Mouse (Mus musculus) neural tube, embryonic 15.5 days (tissue): ENCODE data around the gene Cep89. TPM values are rescaled to one million over a fixed set of nuclear protein-coding genes. Genes with fewer than 3 reads are reported as not detected.
A peak's percentile ranks its signal among the peaks of the same experiment; 100 is the strongest.

Experiments
- ATAC-seq: fragments of 200-750 bp; cut with Nextera tagmentation; 2 replicates; pipeline ENCODE4 v1.8.0; 2017; ENCODE audit warnings: mild to moderate bottlenecking, moderate TSS enrichment, moderate library complexity; ENCODE audit not compliant: low FRiP score
- H3K27ac ChIP-seq: fragments of 300-500 bp; sonication (generic); replicated peaks from 2 replicates; pipeline ENCODE4 v1.5.1; 2015; ENCODE audit warnings: mild to moderate bottlenecking, inconsistent platforms
- H3K27me3 ChIP-seq: fragments of 300-500 bp; sonication (generic); replicated peaks from 2 replicates; pipeline ENCODE4 v1.6.1; 2015; ENCODE audit warnings: inconsistent platforms
- H3K36me3 ChIP-seq: fragments of 300-500 bp; sonication (generic); 2 replicates; pipeline ENCODE4 v1.6.1; 2015; ENCODE audit warnings: inconsistent platforms
- H3K4me1 ChIP-seq: fragments of 300-500 bp; sonication (generic); 2 replicates; pipeline ENCODE4 v1.6.1; 2015; ENCODE audit warnings: inconsistent platforms
- H3K4me2 ChIP-seq: fragments of 300-500 bp; sonication (generic); 2 replicates; pipeline ENCODE4 v1.6.1; 2015; ENCODE audit warnings: inconsistent platforms, mild to moderate bottlenecking, moderate library complexity
- H3K4me3 ChIP-seq: fragments of 300-500 bp; sonication (generic); replicated peaks from 2 replicates; pipeline ENCODE4 v1.5.1; 2015; ENCODE audit warnings: mild to moderate bottlenecking, inconsistent platforms
- H3K9ac ChIP-seq: fragments of 300-500 bp; sonication (generic); replicated peaks from 2 replicates; pipeline ENCODE4 v1.6.1; 2015; ENCODE audit warnings: mild to moderate bottlenecking, inconsistent platforms
- H3K9me3 ChIP-seq: fragments of 300-500 bp; sonication (generic); replicated peaks from 2 replicates; pipeline ENCODE4 v1.6.1; 2016; ENCODE audit warnings: inconsistent platforms
- WGBS: fragments of 180-500 bp; shearing (Covaris S2); methylation state at CpG from one replicate; pipeline ENCODE4 v1.1.7; 2015; ENCODE audit warnings: mixed read lengths; 5-methylcytosine and 5-hydroxymethylcytosine counted together
- polyA plus RNA-seq: library from polyadenylated mRNA; unstranded; fragments of >200 nt; fragmentation: Nextera tagmentation; extraction: Ambion mirVana; gene quantifications from 2 replicates; pipeline ENCODE4 v1.2.1, GENCODE M21; 2015

Gene Cep89
- polyA plus RNA-seq = 28.4 and 35.1 TPM in 2 replicates

DNA sequence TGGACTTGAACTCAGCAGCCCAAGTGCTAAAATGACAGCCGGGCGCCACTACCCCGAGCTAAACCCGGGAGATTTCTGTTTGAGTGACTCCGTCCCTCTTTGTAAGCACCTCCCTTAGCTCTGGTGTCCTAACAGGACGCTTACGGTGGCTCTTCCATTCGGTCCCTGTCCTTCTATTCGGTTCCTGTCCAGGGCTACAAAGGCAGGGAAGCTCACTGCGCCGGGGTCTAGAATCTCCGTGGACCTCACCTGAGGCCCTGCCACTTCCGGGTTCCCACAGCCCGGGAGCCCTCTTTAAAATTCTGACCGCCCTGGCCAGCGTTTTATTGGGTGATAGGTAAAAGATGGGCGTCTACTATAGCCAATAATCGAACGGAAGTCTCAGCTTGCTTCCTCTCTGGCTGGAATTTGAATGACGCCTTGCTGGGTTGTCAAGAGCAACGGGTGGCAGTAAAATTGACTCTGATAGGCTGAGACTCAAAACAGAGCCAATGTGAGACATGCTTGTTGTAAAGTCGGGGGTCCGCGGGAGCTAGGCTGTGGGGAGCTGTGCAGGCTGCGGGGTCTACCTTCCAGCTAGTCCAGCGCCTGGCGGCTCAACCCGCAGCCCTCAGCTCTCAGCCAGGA, at the start of gene Cep89, which contains the start of gene Faap24:
TSS of gene Cep89 (plus strand) at position 494 of the 627 bp plus-strand sequence.
TSS of gene Faap24 (minus strand) at position 295 of the 627 bp plus-strand sequence.
- H3K9me3 ChIP-seq = no peaks in the 10 kb centered on the region
- H3K36me3 ChIP-seq = peaks cover 18% of the 10 kb centered on the region
- H3K4me3 ChIP-seq = peak within 1 kb of the TSS; percentile 70
- no peaks in the 10 kb centered on the region for H3K27me3 ChIP-seq
- H3K4me1 ChIP-seq = peaks cover 21% of the 10 kb centered on the region
- peak within 1 kb of the TSS; percentile 65 for H3K27ac ChIP-seq
- WGBS = under 1% methylated on average over 28 of the region's 28 CpGs
- peak within 1 kb of the TSS; percentile 88 for H3K4me2 ChIP-seq
- ATAC-seq = peak; percentile 98
- peak within 1 kb of the TSS; percentile 64 for H3K9ac ChIP-seq

GRCm38 (mm10) chr7:35347918-35348700, 48.7 kb upstream of the Cep89 start:
- ATAC-seq = no peak
- WGBS = 78% methylated on average over 18 of the region's 18 CpGs
- no peaks in the 10 kb centered on the region for H3K27me3 ChIP-seq

GRCm38 (mm10) chr7:35349022-35349421, 47.8 kb upstream of the Cep89 start:
- no peaks in the 10 kb centered on the region for H3K27me3 ChIP-seq
- 90% methylated on average over 4 of the region's 4 CpGs for WGBS
- no peaks in the 10 kb centered on the region for H3K4me1 ChIP-seq
- no peak overlapping the region for H3K4me2 ChIP-seq
- ATAC-seq = no peak
- no peak overlapping the region for H3K4me3 ChIP-seq
- H3K36me3 ChIP-seq = no peaks in the 10 kb centered on the region
- H3K9me3 ChIP-seq = no peaks in the 10 kb centered on the region
- H3K27ac ChIP-seq = no peak overlapping the region
- H3K9ac ChIP-seq = no peak overlapping the region

More at GRCm38 (mm10) chr7:35347918-35348700, 48.7 kb upstream of the Cep89 start:
- Histone ChIP-seq H3K9me3 (no peaks in the 10 kb centered on the region), H3K9ac (no peak overlapping the region), H3K36me3 (no peaks in the 10 kb centered on the region), H3K4me2 (no peak overlapping the region), H3K4me1 (no peaks in the 10 kb centered on the region), H3K27ac (no peak overlapping the region), H3K4me3 (no peak overlapping the region)

DNA sequence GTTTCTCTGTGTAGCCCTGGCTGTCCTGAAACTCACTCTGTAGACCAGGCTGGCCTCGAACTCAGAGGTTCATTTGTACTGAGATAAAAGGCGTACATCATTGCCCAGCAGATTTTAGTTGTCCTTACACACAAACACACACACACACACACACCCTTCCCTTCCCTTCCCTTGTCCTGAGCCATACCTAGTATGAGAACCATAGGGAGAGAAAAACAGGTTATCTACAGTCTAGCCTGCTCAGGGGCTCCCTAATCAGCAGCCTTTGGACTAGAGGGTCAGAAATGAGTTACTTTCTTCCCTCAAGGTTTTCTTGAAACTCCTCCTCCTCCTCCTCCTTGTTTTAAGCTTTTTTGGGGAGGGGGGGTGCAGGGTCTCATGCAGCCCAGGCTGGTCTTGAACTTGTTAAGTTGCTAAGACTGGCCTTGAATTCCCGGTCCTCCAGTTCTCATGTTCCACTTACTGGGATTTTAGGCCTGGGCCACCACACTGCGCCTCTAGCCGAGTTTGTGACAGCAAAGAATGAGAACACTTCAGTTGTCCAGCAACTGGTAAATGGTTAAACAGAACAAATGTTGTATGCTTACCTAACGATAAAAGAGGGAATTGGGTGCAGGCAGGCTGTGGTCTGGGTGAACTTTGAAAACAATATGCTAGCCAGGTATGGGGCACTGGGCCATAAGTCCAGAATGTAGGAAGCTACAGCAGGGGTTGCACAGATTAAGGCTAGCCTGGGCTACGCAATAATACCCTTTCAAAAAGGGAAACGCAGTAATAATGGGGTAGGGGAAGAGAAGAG, 46.8 kb upstream of the Cep89 start:
- Histone ChIP-seq H3K4me2 (no peak overlapping the region), H3K36me3 (no peaks in the 10 kb centered on the region), H3K9ac (no peak overlapping the region), H3K27me3 (no peaks in the 10 kb centered on the region), H3K27ac (no peak overlapping the region), H3K9me3 (no peaks in the 10 kb centered on the region), H3K4me3 (no peak overlapping the region), H3K4me1 (no peaks in the 10 kb centered on the region)
- no peak for ATAC-seq
- 93% methylated on average over 8 of the region's 8 CpGs for WGBS

DNA sequence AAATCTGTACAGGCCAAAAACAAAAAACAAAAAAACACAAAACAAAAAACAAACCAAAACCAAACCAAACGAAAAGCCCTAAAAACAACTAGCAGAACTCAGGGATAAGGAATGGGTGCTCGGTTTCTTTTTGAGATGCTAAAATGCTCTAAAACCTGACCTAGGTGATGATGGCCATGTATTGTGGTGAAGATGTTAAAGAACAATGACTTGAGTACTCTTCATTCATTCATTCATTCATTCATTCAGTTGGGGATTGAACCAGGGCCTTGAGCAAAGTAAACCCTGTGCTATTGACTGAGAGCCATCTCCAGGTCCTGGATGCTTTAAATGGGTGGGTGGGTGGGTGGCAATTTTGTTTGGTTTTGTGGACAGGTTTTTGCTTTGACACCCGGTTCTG, 45.7 kb upstream of the Cep89 start:
- Histone ChIP-seq H3K4me3 (no peak overlapping the region), H3K27ac (no peak overlapping the region), H3K4me1 (no peaks in the 10 kb centered on the region), H3K9me3 (no peaks in the 10 kb centered on the region), H3K4me2 (no peak overlapping the region), H3K36me3 (no peaks in the 10 kb centered on the region), H3K9ac (no peak overlapping the region), H3K27me3 (no peaks in the 10 kb centered on the region)
- 95% methylated on average over 3 of the region's 3 CpGs for WGBS
- no peak for ATAC-seq

DNA sequence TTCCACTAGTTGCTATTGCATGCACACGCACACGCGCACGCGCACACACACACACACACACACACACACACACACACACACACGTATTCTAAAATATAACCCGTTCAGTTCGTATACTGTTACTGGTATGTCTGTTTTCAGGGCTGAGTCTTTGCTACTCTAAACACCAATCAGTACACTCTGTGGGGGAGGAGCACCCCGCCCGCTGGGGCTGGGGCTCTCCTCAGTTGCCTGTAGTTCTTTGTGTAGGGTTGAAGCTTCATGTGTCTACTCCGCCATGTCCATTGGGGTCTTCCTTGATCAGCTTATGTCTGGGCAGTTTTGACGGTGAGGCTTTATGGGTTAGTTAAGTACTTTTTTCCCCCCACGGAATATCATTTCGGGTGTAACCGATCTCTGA, 43.5 kb upstream of the Cep89 start:
- 94% methylated on average over 15 of the region's 15 CpGs for WGBS
- H3K36me3 ChIP-seq = no peaks in the 10 kb centered on the region
- H3K4me3 ChIP-seq = no peak overlapping the region
- H3K9ac ChIP-seq = no peak overlapping the region
- ATAC-seq = no peak
- H3K9me3 ChIP-seq = no peaks in the 10 kb centered on the region
- H3K27me3 ChIP-seq = no peaks in the 10 kb centered on the region
- no peak overlapping the region for H3K4me2 ChIP-seq
- no peak overlapping the region for H3K27ac ChIP-seq
- no peaks in the 10 kb centered on the region for H3K4me1 ChIP-seq

DNA sequence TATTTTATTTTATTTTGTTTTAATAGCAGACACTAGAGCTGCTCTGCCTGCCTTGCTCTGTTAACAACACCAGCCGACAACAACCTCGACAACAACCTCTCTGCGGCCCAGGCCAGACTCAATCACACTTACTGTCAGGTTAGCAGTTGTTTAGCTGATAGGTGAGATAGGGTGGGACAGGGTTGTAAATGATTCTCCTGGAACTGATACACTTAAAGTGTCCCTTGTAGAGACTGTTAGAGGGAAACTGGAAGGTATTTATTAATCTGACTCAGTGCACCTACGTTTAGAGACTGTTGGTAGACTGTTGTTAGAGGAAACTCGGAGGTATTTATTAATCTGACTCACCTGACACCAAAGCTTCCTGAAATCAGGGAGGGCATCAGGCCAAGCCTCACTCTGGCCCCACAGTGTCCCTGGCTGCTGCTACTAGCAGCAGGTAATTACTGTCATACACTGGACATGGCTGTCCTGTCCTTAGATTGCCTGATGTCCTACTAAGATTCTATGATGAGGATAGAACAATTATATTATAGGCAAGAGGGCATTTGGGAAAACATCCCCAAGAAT, 41.4 kb upstream of the Cep89 start:
- no peak overlapping the region for H3K27ac ChIP-seq
- no peak for ATAC-seq
- no peaks in the 10 kb centered on the region for H3K4me1 ChIP-seq
- H3K9ac ChIP-seq = no peak overlapping the region
- no peak overlapping the region for H3K4me3 ChIP-seq
- no peak overlapping the region for H3K4me2 ChIP-seq
- H3K27me3 ChIP-seq = no peaks in the 10 kb centered on the region
- H3K36me3 ChIP-seq = no peaks in the 10 kb centered on the region
- 87% methylated on average over 5 of the region's 5 CpGs for WGBS
- no peaks in the 10 kb centered on the region for H3K9me3 ChIP-seq

DNA sequence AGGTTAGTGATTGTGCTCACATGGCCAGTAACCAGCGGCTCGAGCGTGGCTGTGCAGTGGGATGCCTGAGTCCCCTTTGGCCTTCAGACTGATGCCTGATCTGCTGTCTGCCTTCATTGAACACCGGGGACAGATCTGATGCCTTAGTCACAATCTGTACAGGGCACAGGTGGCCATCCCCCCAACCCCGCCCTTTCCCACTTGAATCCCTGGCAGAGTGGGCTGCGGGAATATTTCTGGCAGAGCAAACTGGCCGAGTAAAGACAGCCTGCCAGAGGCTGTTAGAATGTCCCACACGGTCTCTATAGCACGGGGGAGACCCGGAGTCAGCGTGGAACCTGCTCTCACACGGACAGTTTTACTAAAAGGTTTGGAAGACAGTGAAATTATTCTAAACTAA, 39.2 kb upstream of the Cep89 start:
- no peak overlapping the region for H3K4me2 ChIP-seq
- H3K9ac ChIP-seq = no peak overlapping the region
- no peaks in the 10 kb centered on the region for H3K4me1 ChIP-seq
- H3K9me3 ChIP-seq = no peaks in the 10 kb centered on the region
- H3K36me3 ChIP-seq = no peaks in the 10 kb centered on the region
- H3K27ac ChIP-seq = no peak overlapping the region
- ATAC-seq = no peak
- no peak overlapping the region for H3K4me3 ChIP-seq
- no peaks in the 10 kb centered on the region for H3K27me3 ChIP-seq
- 86% methylated on average over 12 of the region's 12 CpGs for WGBS

DNA sequence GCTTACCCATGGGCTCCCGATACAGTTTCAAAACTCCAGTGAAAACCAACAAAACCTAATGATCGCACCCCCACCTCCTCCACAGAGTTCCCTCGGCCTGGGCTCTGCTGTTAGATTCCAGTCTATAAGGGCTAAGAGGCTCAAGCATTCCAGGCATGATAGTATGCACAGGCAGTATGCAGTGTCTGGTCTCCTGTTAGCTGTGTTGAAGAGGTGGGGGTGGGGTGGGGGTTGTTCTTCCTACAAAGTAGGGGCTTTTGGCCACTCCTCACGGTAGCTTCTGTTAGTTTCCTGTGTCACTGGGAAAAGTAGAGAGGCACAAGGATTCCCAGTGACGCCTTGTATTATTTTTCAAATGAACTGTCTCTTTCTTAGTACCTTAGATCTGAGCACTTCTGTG, 34.6 kb upstream of the Cep89 start:
- Histone ChIP-seq H3K4me3 (no peak overlapping the region), H3K9me3 (no peaks in the 10 kb centered on the region), H3K4me2 (no peak overlapping the region), H3K36me3 (no peaks in the 10 kb centered on the region), H3K9ac (no peak overlapping the region), H3K27me3 (no peaks in the 10 kb centered on the region), H3K4me1 (no peaks in the 10 kb centered on the region), H3K27ac (no peak overlapping the region)
- ATAC-seq = no peak
- 81% methylated on average over 5 of the region's 5 CpGs for WGBS

- Histone ChIP-seq H3K4me1 (no peaks in the 10 kb centered on the region), H3K27ac (no peak overlapping the region), H3K4me2 (no peak overlapping the region), H3K9me3 (no peaks in the 10 kb centered on the region), H3K4me3 (no peak overlapping the region), H3K36me3 (no peaks in the 10 kb centered on the region), H3K9ac (no peak overlapping the region), H3K27me3 (no peaks in the 10 kb centered on the region)
- no peak for ATAC-seq
- WGBS = 86% methylated on average over 5 of the region's 5 CpGs
Observed at GRCm38 (mm10) chr7:35362868-35363267, 34.0 kb upstream of the Cep89 start.

DNA sequence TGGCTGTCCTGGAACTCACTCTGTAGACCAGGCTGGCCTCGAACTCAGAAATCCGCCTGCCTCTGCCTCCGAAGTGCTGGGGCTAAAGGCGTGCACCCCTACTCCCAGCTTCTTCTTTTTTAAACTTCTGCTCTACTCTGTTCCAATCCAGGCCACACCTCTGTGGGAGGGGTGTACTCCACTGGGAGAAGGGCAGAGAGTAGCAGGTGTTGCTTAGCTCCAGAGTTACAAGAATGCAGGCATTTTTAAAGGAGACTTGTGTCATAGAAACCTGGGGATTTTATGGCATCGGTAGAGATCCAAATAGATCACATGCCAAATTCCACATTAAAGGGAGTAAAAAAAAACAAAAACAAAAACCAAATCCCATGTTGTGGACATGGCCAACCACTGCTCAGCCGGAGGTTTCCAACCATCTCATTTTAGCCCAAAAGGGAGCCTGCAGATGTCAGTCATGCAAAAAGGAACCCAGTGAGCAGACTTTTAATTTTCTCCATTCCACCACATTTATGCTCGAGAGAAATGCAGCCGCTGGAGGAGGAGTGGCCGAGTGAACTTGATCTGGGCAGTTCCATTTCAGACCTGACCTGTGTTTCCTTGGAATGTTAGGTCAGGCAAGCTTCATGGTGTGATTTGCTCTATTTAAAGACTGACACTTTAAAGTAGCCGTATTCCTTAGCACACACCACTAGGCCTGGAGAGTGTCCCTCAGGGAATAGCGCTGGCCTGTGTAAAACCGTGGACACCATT, 31.5 kb upstream of the Cep89 start:
- ATAC-seq = no peak
- Histone ChIP-seq H3K4me2 (no peak overlapping the region), H3K36me3 (no peaks in the 10 kb centered on the region), H3K27me3 (no peaks in the 10 kb centered on the region), H3K9ac (no peak overlapping the region), H3K9me3 (no peaks in the 10 kb centered on the region), H3K4me1 (no peaks in the 10 kb centered on the region), H3K27ac (no peak overlapping the region), H3K4me3 (no peak overlapping the region)
- WGBS = 77% methylated on average over 12 of the region's 12 CpGs
